Comparison of ENCODE assay signal across 20 mouse cellular contexts in genomic region chr9:86772897-86773296, GRCm38 (mm10). TPM values are rescaled to one million over a fixed set of nuclear protein-coding genes. Genes with fewer than 3 reads are reported as not detected.
"Had no signal": no experiment of that assay in that cellular context is flagged by ENCODE, and none has a peak within 500 bp of the region (broad histone marks: within the 10 kb centered on the region; RNA-seq: fewer than 3 reads in every experiment).

No protein-coding gene starts in this region.

- H3K27ac ChIP-seq: lung, embryonic 15.5 days; macrophage; midbrain, embryonic 13.5 days; midbrain, embryonic 15.5 days; neural tube, embryonic 12.5 days; stomach, embryonic 15.5 days; stomach, postnatal 0 days had no signal

- DNase-seq: lung, adult 2 months; lung, postnatal 14 days; lung, postnatal 36 days; right cerebral cortex, postnatal 14 days; thymus, adult 2 months; thymus, postnatal 25 days; thymus, postnatal 4 days had no signal

- H3K4me1 ChIP-seq: lung, embryonic 15.5 days; megakaryocyte, embryonic 14.5 days; midbrain, embryonic 13.5 days; midbrain, embryonic 15.5 days; neural tube, embryonic 12.5 days; stomach, embryonic 15.5 days had no signal

- ATAC-seq: lung, postnatal 0 days; midbrain, embryonic 13.5 days; midbrain, embryonic 15.5 days had no signal

- H3K9ac ChIP-seq: lung, embryonic 15.5 days; midbrain, embryonic 13.5 days; midbrain, embryonic 15.5 days; neural tube, embryonic 12.5 days; stomach, embryonic 15.5 days had no signal

- H3K4me2 ChIP-seq: lung, embryonic 15.5 days; midbrain, embryonic 11.5 days; midbrain, embryonic 13.5 days; midbrain, embryonic 15.5 days; neural tube, embryonic 12.5 days; stomach, embryonic 15.5 days had no signal

- H3K27me3 ChIP-seq: lung, embryonic 15.5 days; midbrain, embryonic 13.5 days; midbrain, embryonic 15.5 days; neural tube, embryonic 12.5 days; stomach, embryonic 15.5 days had no signal

- H3K36me3 ChIP-seq: lung, embryonic 15.5 days; stomach, embryonic 15.5 days had no signal

- H3K4me3 ChIP-seq: lung, embryonic 15.5 days; megakaryocyte, embryonic 14.5 days; midbrain, embryonic 13.5 days; midbrain, embryonic 15.5 days; neural tube, embryonic 12.5 days; stomach, embryonic 15.5 days had no signal

- H3K9me3 ChIP-seq: lung, embryonic 15.5 days; megakaryocyte, embryonic 14.5 days; midbrain, embryonic 13.5 days; midbrain, embryonic 15.5 days; neural tube, embryonic 12.5 days; stomach, embryonic 15.5 days had no signal

RNA-seq across cellular contexts. Expression of gene Prss35, which starts 29.4 kb away (rescaled TPM):
- total RNA-seq: megakaryocyte progenitor cell, adult 5-6 weeks; monocyte, adult 5-6 weeks; neutrophil, adult 5-6 weeks had no signal
- polyA plus RNA-seq: macrophage had no signal
